Mouse (Mus musculus): ENCODE data around the gene Taok3.

Gene Taok3

DNA sequence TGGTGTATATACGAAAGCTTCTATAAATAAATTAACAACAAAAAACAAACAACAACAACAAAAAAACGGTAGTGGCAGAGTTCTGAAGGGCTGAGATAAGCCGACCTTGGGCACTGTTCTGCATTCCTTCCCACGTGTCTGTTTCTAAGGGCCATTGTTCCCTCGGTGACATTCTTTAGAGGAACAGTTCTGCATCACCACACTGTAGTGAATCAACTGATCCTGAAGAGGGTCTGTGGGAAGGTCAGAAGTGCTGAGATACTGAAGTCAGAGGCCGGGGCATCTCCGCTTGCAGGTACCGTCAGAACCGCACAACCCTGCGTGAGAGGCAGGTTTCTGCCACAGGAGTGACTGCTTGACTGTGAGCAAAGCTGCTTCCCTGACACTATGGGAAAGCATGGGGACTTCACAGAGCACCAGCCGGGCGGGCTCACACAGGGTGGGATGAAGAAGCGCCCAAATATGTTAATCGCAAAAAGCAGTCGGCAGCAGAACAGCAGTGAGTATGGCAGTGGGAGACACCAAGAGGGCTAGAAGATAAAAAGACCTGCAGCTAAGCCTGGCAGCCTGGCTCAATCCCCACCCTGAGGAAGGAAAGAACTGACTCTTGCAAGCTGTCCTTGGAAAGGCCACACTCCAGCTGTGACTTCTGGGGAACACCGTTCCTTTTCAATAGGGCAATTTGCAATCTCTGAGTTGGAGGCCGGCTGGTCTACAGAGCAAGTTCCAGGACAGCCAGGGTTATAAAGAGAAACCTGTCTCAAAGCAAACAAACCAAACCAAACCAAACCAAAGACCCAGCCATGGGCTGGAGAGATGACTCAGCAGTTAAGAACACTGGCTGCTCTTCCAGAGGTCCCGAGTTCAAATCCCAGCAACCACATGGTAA is 184.0 kb downstream of the Taok3 start:
- DNase-seq (ENCODE audit: low read depth), result no peak

DNA sequence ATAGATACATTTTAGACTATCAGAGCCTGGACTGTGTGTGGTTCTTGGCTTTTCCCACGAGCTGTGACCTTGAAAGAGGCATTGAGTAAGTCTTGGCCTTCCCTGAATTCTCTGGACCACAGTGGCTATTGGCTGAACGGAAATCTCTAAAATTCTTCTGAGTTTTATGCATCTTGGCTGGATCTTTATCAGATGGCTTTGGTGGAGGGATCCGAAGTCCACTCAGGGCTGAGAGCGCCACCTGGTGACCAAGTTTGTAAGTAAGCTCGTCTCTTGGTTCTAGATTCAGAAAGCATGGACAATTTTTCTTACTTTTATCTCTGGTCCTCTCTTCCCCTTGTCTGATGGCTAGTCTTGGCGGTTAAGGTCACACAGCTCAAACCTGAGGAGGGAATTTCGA is 185.0 kb downstream of the Taok3 start:
- peak; percentile 90 for DNase-seq (ENCODE audit: low read depth)

DNA sequence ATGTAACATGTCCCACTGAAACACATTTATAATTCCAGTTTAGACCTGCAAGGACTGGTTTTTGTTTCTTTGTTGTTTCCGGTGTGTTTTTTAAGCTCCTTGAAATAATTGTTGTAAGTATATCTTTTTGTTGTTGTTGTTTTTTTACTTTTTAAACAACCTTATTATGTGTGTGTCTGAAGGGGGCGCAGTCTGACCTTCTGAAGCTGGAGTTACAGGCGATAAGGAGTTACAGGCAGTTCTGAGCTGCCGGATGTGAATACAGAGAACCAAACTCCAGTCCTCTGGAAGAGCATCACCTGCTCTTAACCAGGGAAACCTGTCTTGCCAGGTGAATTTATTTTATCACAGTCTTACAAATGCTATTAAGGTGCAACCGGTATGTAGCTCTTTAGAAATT is 185.8 kb downstream of the Taok3 start:
- DNase-seq (ENCODE audit: low read depth), result no peak

DNA sequence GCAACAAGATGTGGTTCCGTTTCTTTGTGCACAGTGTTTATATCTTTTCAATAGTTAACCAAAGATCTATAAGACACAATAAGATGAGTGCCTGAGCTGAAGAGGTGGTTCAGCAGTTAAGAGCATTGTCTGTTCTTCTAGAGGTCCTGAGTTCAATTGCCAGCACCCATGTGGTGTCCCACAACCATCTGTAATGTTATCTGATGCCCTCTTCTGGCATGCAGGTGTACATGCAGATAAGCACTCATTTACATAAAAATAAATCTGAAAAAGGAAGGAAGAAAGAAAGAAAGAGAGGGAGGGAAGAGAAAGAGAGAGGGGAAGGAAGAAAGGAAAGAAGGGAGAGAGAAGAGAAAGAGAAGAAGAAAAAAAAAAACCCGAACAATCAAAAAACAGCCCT is 186.9 kb downstream of the Taok3 start:
- no peak for DNase-seq (ENCODE audit: low read depth)

DNA sequence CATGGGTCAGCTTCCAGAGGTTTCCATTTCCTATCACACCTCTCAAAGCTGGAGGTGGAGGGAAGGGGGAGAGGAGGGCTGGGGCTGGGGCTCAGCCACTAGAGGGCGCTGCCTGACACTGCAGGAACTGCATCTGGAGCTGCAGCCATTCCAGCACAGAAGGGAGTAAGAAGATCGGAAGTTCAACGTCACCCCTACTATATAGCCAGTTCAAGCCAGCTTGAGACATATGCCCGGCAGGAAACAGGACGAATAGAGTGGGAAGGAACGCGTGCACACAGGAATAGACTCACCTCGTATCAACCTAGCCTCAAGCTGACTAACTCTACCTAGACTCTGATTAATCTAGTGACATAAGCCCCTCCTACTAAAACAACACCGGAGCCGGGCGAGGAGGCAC is 187.8 kb downstream of the Taok3 start:
- peak; percentile 93 for DNase-seq (ENCODE audit: low read depth)

DNA sequence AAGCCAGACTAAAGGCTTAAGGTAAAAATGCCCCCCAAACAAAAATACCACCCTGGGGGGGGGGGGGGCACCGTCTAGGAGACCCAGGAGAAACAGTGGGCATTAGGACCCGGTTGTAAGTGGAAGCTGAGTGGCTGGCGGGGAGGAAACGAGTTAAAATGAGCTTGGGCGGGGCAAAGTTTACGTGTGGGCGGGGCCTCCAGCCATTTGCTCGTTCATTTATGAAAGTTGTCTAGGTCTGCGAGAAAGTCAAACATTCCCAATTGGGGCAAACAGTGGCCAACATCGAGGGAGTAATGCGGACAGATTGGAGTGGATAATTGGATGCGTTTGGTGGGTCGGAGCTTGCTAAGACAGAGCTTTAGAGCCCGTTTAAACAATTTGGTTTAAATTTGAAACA is 193.5 kb downstream of the Taok3 start:
- DNase-seq (ENCODE audit: low read depth), result peak; percentile 37

DNA sequence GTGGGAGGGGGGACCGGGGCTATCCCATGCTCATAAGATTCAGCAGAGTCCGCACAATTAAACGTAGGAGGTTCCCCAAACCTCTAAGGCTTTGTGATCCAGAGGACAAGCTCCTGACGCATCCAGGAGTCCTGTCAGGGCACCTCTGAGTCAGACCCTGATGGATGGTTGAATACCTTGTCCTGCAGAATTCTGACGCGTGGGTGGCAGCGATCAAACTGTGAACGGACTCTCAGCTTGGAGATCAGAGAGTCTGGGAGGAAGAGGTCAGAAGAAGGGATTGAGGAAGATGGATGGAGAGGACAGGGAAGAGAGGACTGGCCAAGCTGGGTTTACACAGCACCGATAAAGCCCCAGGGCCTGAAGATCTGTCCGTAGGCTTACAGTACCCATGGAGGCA is 194.0 kb downstream of the Taok3 start:
- no peak for DNase-seq (ENCODE audit: low read depth)

DNA sequence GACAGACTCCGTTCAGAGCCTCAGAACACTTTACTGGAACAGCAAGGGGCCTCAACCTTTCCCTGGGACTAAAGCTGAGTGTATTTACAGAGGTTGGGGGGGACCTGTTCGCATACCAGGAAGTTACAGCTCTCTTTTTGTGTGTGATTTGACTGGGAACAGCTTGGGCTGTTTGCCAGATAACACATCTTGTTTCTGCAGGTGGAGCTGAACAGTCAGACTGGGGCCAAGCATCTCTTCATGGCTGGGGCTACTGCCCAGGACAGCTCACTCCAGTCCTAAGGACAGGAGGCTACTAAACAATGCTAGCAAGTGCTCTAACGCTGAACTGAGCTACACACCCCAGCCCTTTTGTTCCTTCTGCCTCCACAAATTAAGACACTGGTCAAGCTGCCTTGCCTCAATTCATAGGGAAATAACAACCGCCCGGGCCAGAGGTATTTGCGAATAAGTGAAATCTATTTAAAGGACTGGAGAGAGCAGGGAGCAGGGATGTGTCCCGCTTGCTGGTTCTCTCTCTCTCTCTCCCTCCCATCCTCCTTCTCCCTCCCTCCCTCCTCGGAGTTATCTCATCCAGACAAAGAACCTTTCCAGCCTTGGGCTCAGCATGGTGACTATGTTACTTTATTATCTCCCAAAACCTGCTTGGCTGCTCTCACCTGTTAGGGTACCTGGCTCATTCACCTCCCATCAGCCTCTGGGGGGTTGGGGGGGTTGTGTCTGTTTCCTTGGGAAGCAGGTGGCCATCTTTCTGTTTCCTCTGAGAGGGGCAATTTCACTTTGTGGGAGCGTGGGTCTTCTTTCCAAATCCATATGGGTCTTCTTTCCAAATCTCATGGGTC is 194.9 kb downstream of the Taok3 start:
- DNase-seq (ENCODE audit: low read depth), result no peak

DNA sequence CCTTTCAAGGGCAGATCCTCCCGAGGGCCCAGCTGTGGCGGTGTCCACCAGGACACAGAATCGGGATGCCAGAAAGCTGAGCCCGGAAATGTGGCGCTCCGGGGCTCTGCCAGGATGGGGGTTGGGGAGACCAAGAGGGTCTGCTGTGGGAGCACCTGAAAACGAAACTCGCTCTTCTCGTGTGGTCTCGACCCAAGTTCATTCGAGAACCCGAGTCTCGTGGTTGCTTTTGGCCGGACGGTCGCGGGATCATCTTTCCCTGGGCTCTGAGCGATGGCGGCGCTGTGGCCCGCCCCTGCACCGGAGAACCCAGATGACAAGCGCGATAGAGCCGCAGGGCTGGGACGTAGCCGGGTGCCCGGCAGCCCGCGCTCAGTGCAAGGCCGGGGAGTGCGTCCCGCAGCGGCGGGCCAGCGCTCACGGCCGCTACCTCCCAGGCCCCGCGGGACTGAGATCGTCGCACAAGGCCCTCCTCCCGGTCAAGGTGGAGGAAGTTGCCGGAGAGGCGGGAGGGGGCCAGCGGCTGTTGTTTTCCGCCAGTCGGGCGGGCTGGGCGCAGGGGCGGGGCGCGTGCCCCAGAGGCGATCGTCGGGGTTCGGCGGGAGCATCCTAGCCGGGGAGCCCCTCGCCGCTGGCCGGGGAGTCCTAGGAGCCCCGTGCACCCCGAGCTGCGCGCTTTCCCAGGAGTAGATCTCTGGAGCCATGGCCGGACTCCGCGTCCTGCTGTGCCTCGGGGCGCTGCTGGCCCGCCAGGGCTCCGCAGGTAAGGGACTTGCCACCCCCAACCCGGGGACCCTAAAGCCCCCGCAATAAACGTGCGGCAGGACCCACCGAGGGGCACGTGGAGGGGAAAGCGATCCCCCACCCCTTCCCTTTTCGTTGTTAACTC is 199.1 kb downstream of the Taok3 start, which contains the start of gene Vsig10:
Vsig10 (plus strand) TSS at position 343 of the 889 bp plus-strand sequence.
- DNase-seq (ENCODE audit: low read depth), result peak; percentile 71

DNA sequence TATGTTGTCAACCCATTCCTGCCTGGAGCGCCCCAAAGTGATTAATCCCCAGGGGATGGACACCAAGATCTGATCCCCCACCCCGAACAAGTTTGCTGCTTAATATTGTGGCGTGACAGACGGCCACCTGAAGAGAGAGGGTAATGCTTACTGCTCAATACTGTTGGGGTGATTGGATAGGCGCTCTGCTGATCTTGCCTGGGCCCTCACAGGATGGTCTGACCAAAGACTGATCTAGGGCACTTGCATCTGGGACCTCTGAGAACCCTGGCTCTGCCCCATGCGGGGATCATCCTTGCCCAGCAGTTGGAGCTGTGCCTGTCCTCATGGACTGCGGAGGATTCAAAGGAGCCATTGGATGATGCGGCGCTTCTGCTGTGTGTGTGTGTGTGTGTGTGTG is 203.8 kb downstream of the Taok3 start:
- DNase-seq (ENCODE audit: low read depth), result no peak

Measured in 416B (cell line).